Mouse (Mus musculus): ENCODE results near the gene Ciart. TPM values are rescaled to one million over a fixed set of nuclear protein-coding genes. Genes with fewer than 3 reads are reported as not detected.

The Ciart gene
- total RNA-seq, 2 experiments from 2014 or later = 17.0 to 20.9 TPM

Other genes starting within 250 kb of the Ciart start
- 10 to 100 TPM; 58.6 to 69.2 TPM for gene Mcl1, start 223.5 kb downstream of the Ciart start, total RNA-seq (2021)
- 1 to 10 TPM; 2.0 TPM for gene Adamtsl4, start 194.3 kb downstream of the Ciart start, total RNA-seq (2021)
- 10 to 100 TPM; 11.4 to 13.2 TPM for gene Ecm1, start 142.7 kb downstream of the Ciart start, total RNA-seq (2021)
- 10 to 100 TPM; 37.3 to 40.8 TPM for gene Tars2, start 122.0 kb downstream of the Ciart start, total RNA-seq (2021)
- 10 to 100 TPM; 61.3 to 61.8 TPM for gene Rprd2, start 63.4 kb downstream of the Ciart start, total RNA-seq (2021)
- 10 to 100 TPM; 26.3 to 33.9 TPM for gene Prpf3, start 26.4 kb downstream of the Ciart start, total RNA-seq (2021)
- 100 to 1,000 TPM; 152 to 157 TPM for gene Mrps21, start 10.7 kb downstream of the Ciart start, total RNA-seq (2021)
- gene BC028528, start 9.8 kb upstream of the Ciart start, total RNA-seq (2021) = 10 to 100 TPM; 10.4 to 12.7 TPM
- 10 to 100 TPM; 72.2 to 79.0 TPM for gene Aph1a, start 11.7 kb upstream of the Ciart start, total RNA-seq (2021)
- gene Car14, start 22.4 kb upstream of the Ciart start, total RNA-seq (2021) = 1 to 10 TPM; 5.3 to 5.5 TPM
- gene Anp32e, start 47.0 kb upstream of the Ciart start, total RNA-seq (2021) = 100 to 1,000 TPM in 1 of 2 experiments, 10 to 100 TPM in 1; 95.6 to 107 TPM
- gene Plekho1, start 113.8 kb upstream of the Ciart start, total RNA-seq (2021) = 10 to 100 TPM; 67.5 to 69.7 TPM
- gene Vps45, start 176.2 kb upstream of the Ciart start, total RNA-seq (2021) = 10 to 100 TPM; 34.3 to 37.3 TPM
- 10 to 100 TPM; 18.2 to 22.3 TPM for gene Otud7b, start 222.3 kb upstream of the Ciart start, total RNA-seq (2021)